Mouse (Mus musculus): ENCODE results near the gene Ostm1.

Gene Ostm1

GRCm38 (mm10) chr10:42583157-42583872 is at the start of gene Ostm1, which contains the start of gene Nr2e1:
Gene Ostm1 (plus strand): TSS chr10:42583822.
Gene Nr2e1 (minus strand): TSS chr10:42583632.
- no peak for DNase-seq (ENCODE audit: extremely low spot score, low read depth, low spot score)

GRCm38 (mm10) chr10:42533836-42534453 is 49.7 kb upstream of the Ostm1 start:
- DNase-seq (ENCODE audit: extremely low spot score, low read depth, low spot score): no peak

- no peak for DNase-seq (ENCODE audit: extremely low spot score, low read depth, low spot score)
Measured at GRCm38 (mm10) chr10:42537571-42538316, 45.9 kb upstream of the Ostm1 start.

- DNase-seq (ENCODE audit: extremely low spot score, low read depth, low spot score): no peak
Measured at GRCm38 (mm10) chr10:42545707-42546503, 37.7 kb upstream of the Ostm1 start.

GRCm38 (mm10) chr10:42546507-42546906 is 37.1 kb upstream of the Ostm1 start:
- no peak for DNase-seq (ENCODE audit: extremely low spot score, low read depth, low spot score)

GRCm38 (mm10) chr10:42559581-42560200 is 23.9 kb upstream of the Ostm1 start:
- DNase-seq (ENCODE audit: extremely low spot score, low read depth, low spot score): no peak

- no peak for DNase-seq (ENCODE audit: extremely low spot score, low read depth, low spot score)
Measured at GRCm38 (mm10) chr10:42562272-42562671, 21.4 kb upstream of the Ostm1 start.

GRCm38 (mm10) chr10:42572567-42572966 is 11.1 kb upstream of the Ostm1 start:
- DNase-seq (ENCODE audit: extremely low spot score, low read depth, low spot score): no peak

- DNase-seq (ENCODE audit: extremely low spot score, low read depth, low spot score): no peak
Measured at GRCm38 (mm10) chr10:42572971-42573370, 10.7 kb upstream of the Ostm1 start.

- DNase-seq (ENCODE audit: extremely low spot score, low read depth, low spot score): no peak
Measured at GRCm38 (mm10) chr10:42574639-42575038, 9.0 kb upstream of the Ostm1 start.

GRCm38 (mm10) chr10:42577525-42578280 is 5.9 kb upstream of the Ostm1 start:
- no peak for DNase-seq (ENCODE audit: extremely low spot score, low read depth, low spot score)

GRCm38 (mm10) chr10:42578281-42578675 is 5.3 kb upstream of the Ostm1 start:
- DNase-seq (ENCODE audit: extremely low spot score, low read depth, low spot score): no peak

GRCm38 (mm10) chr10:42578698-42579474 is 4.7 kb upstream of the Ostm1 start:
- no peak for DNase-seq (ENCODE audit: extremely low spot score, low read depth, low spot score)

- no peak for DNase-seq (ENCODE audit: extremely low spot score, low read depth, low spot score)
Measured at GRCm38 (mm10) chr10:42579475-42580130, 4.0 kb upstream of the Ostm1 start.

- no peak for DNase-seq (ENCODE audit: extremely low spot score, low read depth, low spot score)
Measured at GRCm38 (mm10) chr10:42580131-42580950, 3.3 kb upstream of the Ostm1 start.

GRCm38 (mm10) chr10:42580951-42581277 is 2.7 kb upstream of the Ostm1 start:
- DNase-seq (ENCODE audit: extremely low spot score, low read depth, low spot score): no peak

GRCm38 (mm10) chr10:42581694-42582565 is 1.7 kb upstream of the Ostm1 start:
- DNase-seq (ENCODE audit: extremely low spot score, low read depth, low spot score): no peak
